Mouse (Mus musculus) induced T-regulatory cell, adult 2 months (primary cell): Measurements from ENCODE around the gene Gm2001.
"Not testable (repeated sequence)": the region's sequence is repeated elsewhere in the genome, so short reads cannot be mapped to it uniquely, and the experiment has no call there.

ENCODE experiments used
- DNase-seq: peaks from one replicate; pipeline ENCODE4 v3.0.0-alpha.2; 2012; ENCODE audit warnings: low read depth

Gm2001 gene

DNA sequence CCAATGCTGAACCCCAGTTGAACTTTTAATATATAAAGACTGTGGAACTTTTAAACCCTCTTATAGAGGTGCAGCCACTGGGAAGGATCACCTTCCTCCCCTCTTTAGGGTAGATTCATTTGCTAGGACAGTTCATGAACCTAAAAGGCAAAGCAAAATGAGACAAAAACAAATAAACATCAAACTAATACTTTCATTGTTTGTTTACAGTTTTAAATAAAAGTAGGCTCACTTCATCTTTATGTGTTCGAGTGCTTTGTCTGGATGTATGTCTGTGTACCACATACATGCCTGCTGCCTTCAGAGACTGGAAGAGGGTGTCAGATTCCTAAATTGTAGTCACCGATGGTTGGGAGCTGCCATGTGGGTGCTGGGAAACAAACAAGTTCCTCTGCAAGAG lies at the start of gene Gm2001:
Gm2001 (minus strand) TSS at position 101 of the 400 bp plus-strand sequence.
- DNase-seq, result not testable (repeated sequence)

DNA sequence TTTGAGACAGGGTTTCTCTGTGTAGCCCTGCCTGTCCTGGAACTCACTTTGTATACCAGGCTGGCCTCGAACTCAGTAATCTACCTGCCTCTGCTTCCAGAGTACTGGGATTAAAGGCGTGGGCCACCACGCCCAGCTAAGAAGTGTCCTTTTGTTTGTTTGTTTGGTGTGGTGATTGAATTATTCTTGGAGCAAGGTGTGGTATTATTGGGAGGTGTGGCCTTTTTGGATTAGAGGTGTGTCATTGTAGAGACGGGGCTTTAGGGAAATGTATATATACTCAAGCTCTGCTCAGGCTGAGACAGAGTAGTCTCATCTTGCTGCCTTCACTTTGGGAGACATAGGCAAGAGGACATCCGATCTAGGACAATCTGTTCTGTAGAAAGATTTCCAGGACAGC lies 31.6 kb upstream of the Gm2001 start, which contains the start of gene Gm2016:
Gm2016 (plus strand) TSS at position 301 of the 400 bp plus-strand sequence.
- DNase-seq, result not testable (repeated sequence)

DNA sequence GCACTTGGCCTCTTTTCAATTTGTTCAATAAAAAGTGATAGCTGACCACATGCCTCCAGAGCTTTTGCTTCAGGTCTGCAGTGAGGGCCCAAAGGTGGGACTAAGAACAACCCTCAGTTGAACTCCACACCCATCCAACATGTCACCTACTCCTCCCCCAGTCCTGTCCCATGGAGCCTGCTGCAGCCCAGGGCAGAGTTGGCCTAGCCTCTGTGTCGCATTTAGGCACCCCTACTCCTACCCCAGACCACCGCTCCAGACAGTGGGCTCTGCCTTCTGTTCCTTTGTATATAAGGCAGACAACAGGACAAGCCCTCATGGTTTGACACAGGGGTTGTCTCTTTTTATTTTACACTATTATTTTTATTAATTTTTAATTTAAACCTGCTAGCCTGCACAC lies 21.9 kb upstream of the Gm2001 start:
- DNase-seq, result not testable (repeated sequence)

DNA sequence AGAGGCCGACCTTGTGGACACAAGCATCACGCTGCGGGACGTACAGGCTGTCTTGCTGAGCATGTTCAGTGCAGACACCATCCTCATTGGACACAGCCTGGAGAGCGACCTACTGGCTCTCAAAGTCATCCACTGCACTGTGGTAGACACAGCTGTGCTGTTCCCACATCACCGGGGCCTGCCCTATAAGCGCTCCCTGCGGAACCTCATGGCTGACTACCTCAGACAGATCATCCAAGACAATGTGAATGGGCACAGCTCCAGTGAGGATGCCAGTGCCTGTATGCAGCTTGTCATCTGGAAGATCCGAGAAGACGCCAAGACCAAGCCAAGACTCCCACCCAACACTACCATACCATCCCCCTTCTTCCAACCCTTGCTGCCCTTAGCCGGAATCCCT lies 21.5 kb upstream of the Gm2001 start:
- DNase-seq, result not testable (repeated sequence)

DNA sequence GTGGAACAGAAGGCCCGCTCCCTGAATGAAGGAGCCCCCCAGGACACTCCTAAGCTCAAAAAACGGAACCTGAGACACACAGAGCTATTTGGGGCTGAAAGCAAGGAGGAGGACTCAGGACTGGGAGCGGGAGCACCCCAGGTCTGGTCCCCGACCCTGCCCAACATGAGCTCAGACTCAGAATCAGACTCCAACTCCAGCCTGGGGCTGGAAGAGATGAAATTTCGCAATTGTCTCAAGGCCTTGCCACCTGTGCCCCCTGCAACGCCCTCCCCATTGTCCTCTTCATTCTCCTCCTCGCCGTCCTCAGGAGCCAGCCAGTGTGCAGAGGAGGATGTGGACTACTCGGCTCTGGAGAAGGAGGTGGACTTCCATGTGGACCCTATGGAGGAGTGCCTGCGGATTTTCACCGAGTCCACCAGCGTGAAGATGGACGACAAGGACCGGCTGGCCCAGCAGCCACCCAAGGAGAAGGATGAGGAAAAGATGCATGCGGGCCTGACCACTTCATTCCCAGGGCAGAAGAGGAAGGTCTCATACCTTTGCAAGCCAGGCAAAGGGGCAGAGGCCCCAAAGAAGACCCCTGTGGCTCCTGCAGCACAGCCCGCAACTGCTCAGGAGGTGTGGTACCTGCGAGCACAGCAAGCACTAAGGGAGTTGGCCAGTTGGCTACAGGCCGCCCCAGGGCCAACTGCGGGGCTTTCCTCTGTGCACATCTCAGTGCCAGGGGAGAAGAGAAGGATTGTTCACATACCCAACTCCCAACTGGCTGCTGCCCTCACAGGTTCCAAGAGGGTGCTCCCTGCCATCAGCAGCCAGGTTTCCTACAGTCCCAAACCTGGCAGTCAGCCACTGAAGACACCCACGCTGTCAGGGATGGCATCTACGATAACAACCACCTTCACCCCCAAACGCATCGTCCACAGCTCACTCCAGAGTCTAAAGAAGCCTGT lies 19.9 kb upstream of the Gm2001 start:
- DNase-seq, result not testable (repeated sequence)

DNA sequence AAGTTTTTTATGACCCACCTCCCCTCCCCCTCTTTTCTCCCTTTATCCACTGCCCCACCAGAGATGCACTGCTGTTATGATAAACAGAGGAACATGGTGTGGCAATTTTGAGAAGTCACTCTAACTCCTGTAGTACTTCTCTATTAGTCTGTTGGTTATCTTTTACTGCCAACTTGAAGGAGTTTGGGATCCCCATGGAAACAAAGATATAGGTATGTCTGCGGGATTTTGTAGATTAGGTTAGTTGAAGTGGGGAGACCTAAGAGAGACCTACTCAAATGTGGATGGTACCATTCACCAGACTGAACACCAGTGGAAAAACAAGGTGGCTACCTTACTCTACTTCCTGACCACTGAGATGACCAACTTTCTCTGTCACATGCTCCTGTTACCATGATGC lies 13.9 kb upstream of the Gm2001 start:
- DNase-seq, result not testable (repeated sequence)

DNA sequence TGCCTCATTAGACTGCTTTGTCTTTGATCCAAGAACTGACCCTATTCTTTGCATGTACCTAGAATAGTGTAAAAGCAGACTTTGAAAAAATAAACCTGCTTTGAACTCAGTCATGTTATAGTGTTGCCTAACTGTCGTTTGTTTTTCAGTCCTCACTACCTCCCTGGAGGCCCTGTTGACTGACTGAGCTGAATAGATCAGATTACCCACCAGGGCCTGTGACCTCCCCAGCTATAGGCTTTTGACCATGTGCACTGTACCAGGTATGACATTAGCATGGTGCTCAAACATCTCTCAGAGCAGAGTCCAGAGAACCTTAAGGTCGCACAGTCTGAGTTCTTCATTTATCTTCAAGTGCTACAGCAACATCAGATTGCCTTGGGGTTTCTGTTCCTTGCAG lies 8.5 kb upstream of the Gm2001 start:
- not testable (repeated sequence) for DNase-seq

DNA sequence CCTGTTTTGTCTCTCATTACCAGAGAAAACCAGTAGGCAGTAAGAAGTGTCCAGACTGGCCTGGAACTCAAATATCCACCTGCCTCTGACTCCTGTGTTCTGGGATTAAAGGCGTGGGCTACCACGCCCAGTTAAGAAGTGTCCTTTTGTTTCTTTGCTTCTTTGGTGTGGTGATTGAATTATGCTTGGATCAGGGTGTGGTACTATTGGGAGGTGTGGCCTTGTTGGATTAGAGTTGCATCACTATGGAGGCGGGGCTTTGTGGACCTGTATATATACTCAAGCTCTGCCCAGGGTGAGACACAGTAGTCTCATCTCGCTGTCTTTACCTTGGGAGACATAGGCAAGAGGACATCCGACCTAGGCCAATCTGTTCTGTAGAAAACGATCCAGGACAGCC lies 25.9 kb downstream of the Gm2001 start, which contains the start of gene BB287469:
BB287469 (plus strand) TSS at position 301 of the 400 bp plus-strand sequence.
- not testable (repeated sequence) for DNase-seq

DNA sequence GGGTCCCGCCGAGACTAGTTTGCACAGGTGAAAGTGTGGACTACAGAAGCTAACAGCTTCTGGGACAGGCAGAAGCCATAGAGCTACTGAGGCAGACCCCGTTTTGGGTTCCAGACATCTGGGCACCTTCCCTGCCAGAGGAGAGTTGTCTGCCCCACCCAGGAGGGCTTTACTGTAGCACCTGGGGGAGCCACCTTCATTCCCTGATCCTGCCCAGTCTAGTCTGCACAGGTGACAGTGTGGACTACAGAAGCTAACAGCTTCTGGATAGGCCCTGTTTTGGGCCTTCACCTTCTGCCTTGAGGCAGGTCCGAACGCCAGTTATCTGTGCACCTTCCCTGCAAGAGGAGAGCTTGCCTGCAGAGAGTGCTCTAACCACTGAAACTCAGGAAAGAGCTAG lies 44.2 kb downstream of the Gm2001 start:
- DNase-seq, result not testable (repeated sequence)

DNA sequence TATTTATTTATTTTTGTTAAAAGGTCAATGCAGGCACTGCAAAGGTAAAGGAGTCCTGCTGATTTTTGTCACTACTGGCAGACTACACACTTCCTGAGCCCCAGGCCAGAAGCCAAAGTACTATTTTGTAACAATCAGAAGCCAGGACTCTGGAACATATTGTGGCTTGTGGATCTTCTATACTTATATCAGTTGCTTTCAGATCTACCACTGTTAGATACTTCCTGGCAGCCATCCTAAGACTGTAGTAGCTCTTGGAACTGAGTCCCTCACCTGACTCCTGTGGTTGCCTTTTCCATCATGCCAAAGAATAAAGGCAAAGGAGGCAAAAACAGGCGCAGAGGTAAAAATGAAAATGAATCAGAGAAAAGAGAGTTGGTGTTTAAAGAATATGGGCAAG lies 46.9 kb downstream of the Gm2001 start, which contains the start of gene Gm21936:
Gm21936 (plus strand) TSS at position 301 of the 400 bp plus-strand sequence.
- DNase-seq, result not testable (repeated sequence)
